Mouse (Mus musculus) erythroblast, embryonic 14.5 days (primary cell): ENCODE data around the gene Olfr1388. TPM values are rescaled to one million over a fixed set of nuclear protein-coding genes. Genes with fewer than 3 reads are reported as not detected.
"Not testable (repeated sequence)": the region's sequence is repeated elsewhere in the genome, so short reads cannot be mapped to it uniquely, and the experiment has no call there.

Source experiments
- H3K27me3 ChIP-seq: 2 replicates; pipeline ENCODE4 v1.6.1; 2012; ENCODE audit warnings: inconsistent platforms; ENCODE audit not compliant: control insufficient read depth
- H3K36me3 ChIP-seq: 2 replicates; pipeline ENCODE4 v1.6.1; 2012; ENCODE audit warnings: mild to moderate bottlenecking, inconsistent platforms; ENCODE audit not compliant: control insufficient read depth
- H3K4me1 ChIP-seq: 2 replicates; pipeline ENCODE4 v1.6.1; 2012; ENCODE audit warnings: inconsistent platforms; ENCODE audit not compliant: control insufficient read depth
- H3K4me3 ChIP-seq: replicated peaks from 2 replicates; pipeline ENCODE3; 2012; ENCODE audit warnings: moderate library complexity, mild to moderate bottlenecking, inconsistent platforms
- H3K9me3 ChIP-seq: 2 replicates; pipeline ENCODE4 v1.6.1; 2012; ENCODE audit warnings: low read length, inconsistent platforms, mixed read lengths; ENCODE audit not compliant: control insufficient read depth
- GATA1 ChIP-seq: IDR thresholded peaks from 2 replicates; pipeline ENCODE4 v1.6.1; 2012; ENCODE audit warnings: low read length, inconsistent platforms, mixed read lengths
- TAL1 ChIP-seq: IDR thresholded peaks from 3 replicates; pipeline ENCODE4 v1.6.1; 2012; ENCODE audit warnings: low read length, inconsistent platforms, mixed read lengths
- polyA plus RNA-seq: library from polyadenylated mRNA; stranded (reverse); fragments of >175 nt; gene quantifications from 2 replicates; pipeline ENCODE4 v1.2.3, GENCODE M21; 2012

The Olfr1388 gene
- not detected in 2 replicates for polyA plus RNA-seq

DNA sequence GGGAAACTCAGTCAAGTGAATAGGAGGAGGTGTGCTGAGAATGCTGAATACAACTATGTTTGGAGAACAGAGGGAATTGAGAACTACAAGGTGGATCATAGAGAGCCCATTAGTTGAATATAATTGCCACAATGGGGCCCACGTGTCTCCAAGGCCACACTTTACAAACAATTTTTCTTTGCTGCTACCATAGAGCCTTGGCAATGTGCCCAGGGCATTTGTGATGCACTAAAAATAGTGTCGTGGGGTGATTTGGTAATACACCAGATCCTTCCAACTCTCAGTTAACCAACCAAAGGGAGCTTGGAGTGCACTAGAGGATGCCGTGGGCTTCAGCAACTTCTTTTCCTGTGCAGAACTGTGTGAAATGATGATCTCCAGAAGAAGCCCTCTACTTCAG is at the start of gene Olfr1388:
TSS of gene Olfr1388 (plus strand) at position 214 of the 400 bp plus-strand sequence.
- Histone ChIP-seq H3K36me3 (no peaks in the 10 kb centered on the region), H3K27me3 (no peaks in the 10 kb centered on the region), H3K4me3 (no peak within 1 kb of the TSS), H3K4me1 (no peaks in the 10 kb centered on the region), H3K9me3 (no peaks in the 10 kb centered on the region)
- TF ChIP-seq TAL1 (no peak), GATA1 (no peak)

DNA sequence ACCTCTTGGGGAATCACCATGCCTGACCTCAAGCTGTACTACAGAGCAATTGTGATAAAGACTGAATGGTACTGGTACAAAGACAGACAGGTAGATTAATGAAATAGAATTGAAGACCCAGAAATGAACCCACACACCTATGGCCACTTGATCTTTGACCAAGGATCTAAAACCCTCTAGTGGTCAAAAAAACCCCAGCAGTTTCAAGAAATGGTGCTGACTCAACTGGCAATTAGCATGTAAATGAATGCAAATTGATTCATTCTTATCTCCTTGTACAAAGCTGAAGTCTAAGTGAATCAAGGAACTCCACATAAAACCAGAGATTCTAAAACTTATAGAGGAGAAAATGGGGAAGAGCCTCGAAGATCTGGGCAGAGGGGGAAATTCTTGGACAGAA is 43.7 kb upstream of the Olfr1388 start:
- H3K4me3 ChIP-seq, H3K27me3 ChIP-seq, H3K36me3 ChIP-seq, H3K9me3 ChIP-seq, H3K4me1 ChIP-seq: not testable (repeated sequence)

DNA sequence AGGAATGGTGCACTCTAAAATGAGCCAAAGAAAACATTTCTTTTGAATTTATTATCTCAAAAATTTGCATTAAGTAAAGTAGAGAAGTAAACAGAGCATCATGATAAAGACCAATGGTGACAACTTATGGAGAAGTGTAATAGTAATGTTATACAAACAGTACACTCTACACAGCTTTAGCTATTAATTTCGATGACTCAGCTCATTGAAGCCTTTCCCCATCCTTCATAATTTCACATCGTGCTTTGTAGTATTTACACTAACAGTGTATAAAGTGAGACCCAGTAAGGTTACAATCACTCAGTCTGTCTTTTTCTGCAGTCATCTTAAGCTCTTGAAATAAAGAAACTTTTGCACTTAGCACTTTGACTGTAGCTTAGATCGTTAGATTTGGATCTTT is 29.6 kb upstream of the Olfr1388 start:
- no peaks in the 10 kb centered on the region for H3K36me3 ChIP-seq
- TF ChIP-seq GATA1 = no peak
- TF ChIP-seq TAL1 = no peak
- H3K4me1 ChIP-seq = no peaks in the 10 kb centered on the region
- H3K9me3 ChIP-seq = no peaks in the 10 kb centered on the region
- no peak overlapping the region for H3K4me3 ChIP-seq
- no peaks in the 10 kb centered on the region for H3K27me3 ChIP-seq

DNA sequence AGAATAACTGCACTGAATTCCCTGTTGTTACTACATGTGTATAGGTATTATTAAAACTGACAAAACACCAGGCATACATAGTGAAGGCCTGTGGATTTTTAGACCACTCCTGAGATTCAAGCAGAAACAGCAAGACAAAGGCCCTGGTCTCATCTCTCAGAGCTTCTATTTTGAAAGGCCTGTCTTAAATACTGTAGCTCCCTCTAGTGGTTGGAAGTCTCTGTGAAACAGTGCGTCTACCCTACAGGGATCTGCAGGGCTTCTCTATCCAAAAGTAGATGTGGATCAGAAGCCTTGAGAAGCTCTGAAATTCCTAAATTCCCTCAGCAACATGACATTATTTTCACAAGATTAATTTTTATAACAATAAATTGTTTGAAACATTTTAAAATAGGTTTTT is 25.9 kb upstream of the Olfr1388 start:
- no peaks in the 10 kb centered on the region for H3K36me3 ChIP-seq
- H3K9me3 ChIP-seq = no peaks in the 10 kb centered on the region
- no peaks in the 10 kb centered on the region for H3K4me1 ChIP-seq
- no peaks in the 10 kb centered on the region for H3K27me3 ChIP-seq
- TF ChIP-seq TAL1 = no peak
- TF ChIP-seq GATA1 = no peak
- H3K4me3 ChIP-seq = no peak overlapping the region

DNA sequence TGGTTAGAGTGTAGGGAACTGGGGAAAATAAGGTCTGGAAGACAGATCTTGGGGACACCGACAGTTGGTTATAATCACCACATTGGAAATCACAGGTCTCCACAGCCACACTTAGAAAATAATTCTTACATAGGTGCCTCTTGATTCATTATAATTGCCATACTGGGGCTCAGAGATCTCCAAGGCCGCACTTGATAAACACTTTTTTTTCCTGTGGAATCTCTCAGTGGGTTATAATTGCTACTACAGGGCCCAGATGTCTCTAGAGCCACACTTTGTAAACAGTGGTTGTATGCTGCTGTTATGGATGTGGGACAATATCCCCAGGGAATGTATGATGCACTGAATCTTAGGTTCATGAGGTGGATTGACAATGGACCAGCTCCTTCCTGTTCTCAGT is 13.7 kb upstream of the Olfr1388 start, which contains the start of gene Olfr1389:
TSS of gene Olfr1389 (plus strand) at position 301 of the 400 bp plus-strand sequence.
- H3K4me3 ChIP-seq = no peak within 1 kb of the TSS
- TF ChIP-seq TAL1 = no peak
- TF ChIP-seq GATA1 = no peak
- no peaks in the 10 kb centered on the region for H3K27me3 ChIP-seq
- no peaks in the 10 kb centered on the region for H3K9me3 ChIP-seq
- H3K36me3 ChIP-seq = no peaks in the 10 kb centered on the region
- H3K4me1 ChIP-seq = no peaks in the 10 kb centered on the region

DNA sequence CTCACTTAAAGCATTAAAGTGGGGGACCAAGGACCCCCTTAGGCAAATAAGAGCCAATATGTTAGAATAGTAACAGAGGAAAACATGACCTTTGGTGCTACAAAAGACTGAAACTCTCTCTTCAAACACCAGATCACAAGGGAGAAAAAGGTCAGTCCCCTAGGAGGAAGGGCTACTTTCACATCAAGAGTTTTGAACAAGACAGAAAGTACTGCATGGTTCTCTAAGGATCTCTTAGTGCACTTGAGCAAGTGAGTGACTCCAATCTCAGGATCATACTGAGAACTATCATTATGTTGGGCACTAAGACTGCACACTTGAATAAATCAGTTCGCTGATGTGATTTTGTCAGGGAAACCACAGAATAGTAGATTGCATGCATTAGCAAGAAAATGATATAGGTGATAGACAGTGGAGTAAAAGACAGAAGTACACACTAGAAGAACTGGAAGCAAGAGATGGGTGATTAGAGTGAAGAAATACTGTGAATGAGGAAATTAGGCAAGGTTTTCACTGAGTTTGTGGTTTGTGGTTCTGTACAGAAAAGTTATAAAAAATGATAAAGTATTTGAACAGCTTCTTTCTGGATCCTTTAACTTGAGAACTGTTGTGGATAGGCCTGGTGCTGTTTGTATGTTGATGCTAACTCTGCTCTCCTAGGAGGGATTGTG is 11.0 kb upstream of the Olfr1388 start:
- no peaks in the 10 kb centered on the region for H3K4me1 ChIP-seq
- H3K27me3 ChIP-seq = no peaks in the 10 kb centered on the region
- H3K4me3 ChIP-seq = no peak overlapping the region
- TF ChIP-seq GATA1 (no peak), TAL1 (no peak)
- no peaks in the 10 kb centered on the region for H3K9me3 ChIP-seq
- H3K36me3 ChIP-seq = no peaks in the 10 kb centered on the region

DNA sequence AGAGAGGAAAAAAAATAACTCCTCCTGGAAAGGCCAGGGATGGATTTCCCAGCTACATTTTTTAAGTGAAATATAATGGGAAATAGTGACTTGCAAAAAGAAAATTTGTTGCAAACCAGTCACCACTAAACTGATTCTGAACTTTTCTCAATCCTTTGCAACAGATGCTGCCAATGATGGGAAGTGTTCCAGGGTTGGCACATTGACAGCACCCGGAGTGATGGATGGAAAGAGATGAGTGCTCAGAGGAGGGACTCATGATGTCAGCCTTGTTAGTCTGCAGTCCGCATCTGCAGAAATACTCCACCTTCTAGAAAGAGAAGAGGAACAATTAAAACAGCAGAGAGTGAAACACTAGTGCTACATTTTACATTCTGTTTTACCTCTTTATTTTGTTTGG is 6.8 kb upstream of the Olfr1388 start:
- Histone ChIP-seq H3K9me3 (no peaks in the 10 kb centered on the region; the same call in 1 of the 2 replicates), H3K4me3 (no peak overlapping the region), H3K27me3 (no peaks in the 10 kb centered on the region), H3K36me3 (no peaks in the 10 kb centered on the region), H3K4me1 (no peaks in the 10 kb centered on the region)
- TF ChIP-seq GATA1 (no peak), TAL1 (no peak; the same call in 2 of the 3 replicates)

DNA sequence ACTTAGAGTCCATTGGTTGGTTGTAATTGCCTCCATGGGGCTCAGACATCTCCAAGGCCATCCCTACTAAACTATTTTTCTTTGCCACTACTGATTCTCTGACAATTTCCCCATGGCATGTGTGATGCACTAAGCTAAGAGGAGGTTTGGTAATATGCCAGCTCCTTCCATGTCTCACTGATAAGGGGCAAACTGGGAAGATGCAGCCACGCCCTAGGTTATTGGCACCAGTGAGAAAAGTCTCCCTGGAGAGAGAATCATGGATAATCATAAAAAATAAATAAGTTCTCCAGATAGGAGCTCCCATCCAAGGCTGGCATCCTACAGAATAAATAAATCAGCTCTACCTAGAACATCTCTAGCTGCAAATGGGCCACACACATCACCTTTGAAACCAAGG is 18.6 kb downstream of the Olfr1388 start, which contains the start of gene Olfr1387:
TSS of gene Olfr1387 (plus strand) at position 301 of the 400 bp plus-strand sequence.
- peaks cover 2% of the 10 kb centered on the region; the same call in 1 of the 2 replicates for H3K9me3 ChIP-seq
- no peaks in the 10 kb centered on the region for H3K27me3 ChIP-seq
- no peak within 1 kb of the TSS for H3K4me3 ChIP-seq
- H3K36me3 ChIP-seq = no peaks in the 10 kb centered on the region
- H3K4me1 ChIP-seq = no peaks in the 10 kb centered on the region
- TF ChIP-seq GATA1 (no peak), TAL1 (no peak)

DNA sequence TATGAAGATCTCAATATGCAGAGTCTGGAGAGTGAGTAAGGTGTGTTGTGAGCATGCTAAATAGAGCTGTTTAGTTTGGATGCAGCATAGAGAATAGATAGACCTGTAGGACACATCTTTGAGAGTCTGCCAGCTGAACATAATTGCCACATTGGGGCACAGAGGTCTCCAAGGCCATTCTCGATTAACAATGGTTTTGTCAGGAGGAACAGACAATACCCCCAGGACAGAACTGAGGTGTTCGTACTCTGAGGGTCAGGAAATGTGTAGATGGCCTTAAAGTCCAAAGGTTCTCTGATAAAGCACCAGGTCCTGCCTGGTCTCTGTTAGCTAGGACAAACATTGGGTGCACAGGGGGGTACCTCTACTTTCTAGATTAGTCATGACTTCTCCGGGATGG is 28.3 kb downstream of the Olfr1388 start, which contains the start of gene Olfr1386:
TSS of gene Olfr1386 (plus strand) at position 301 of the 400 bp plus-strand sequence.
- H3K36me3 ChIP-seq, H3K4me1 ChIP-seq, H3K27me3 ChIP-seq, H3K4me3 ChIP-seq, H3K9me3 ChIP-seq: not testable (repeated sequence)

DNA sequence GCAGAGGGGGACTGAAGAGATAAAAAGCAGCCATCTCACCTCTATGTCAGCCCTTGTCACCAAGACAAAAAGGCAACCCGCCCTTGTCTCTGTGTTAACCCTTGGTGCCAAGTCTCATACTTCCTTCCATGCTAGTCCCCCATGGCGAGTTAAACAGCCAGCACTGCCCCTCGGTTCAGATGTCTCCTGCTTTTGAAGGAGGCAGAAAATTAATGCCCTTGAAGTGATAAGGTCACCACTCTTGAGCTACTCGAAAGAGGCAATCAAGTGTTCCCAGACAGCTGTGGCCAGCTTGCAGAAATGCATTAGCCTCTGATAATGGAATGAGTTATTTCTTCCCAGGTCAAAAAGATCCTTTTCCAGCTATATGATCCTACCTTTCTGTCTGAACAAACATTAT is 49.5 kb downstream of the Olfr1388 start:
- H3K36me3 ChIP-seq = no peaks in the 10 kb centered on the region
- no peaks in the 10 kb centered on the region for H3K4me1 ChIP-seq
- no peaks in the 10 kb centered on the region for H3K9me3 ChIP-seq
- TF ChIP-seq GATA1 = no peak
- TF ChIP-seq TAL1 = no peak
- H3K4me3 ChIP-seq = no peak overlapping the region
- no peaks in the 10 kb centered on the region for H3K27me3 ChIP-seq

DNA sequence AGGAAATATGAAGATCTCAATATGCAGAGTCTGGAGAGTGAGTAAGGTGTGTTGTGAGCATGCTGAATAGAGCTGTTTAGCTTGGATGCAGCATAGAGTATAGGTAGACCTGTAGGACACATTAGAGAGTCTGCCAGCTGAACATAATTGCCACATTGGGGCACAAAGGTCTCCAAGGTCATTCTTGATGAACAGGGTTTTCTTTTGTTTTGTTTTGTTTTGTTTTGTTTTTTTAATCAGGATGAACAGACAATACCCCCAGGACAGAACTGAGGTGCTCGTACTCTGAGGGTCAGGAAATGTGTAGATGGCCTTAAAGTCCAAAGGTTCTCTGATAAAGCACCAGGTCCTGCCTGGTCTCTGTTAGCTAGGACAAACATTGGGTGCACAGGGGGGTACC is 52.3 kb downstream of the Olfr1388 start, which contains the start of gene Olfr1385:
TSS of gene Olfr1385 (plus strand) at position 301 of the 400 bp plus-strand sequence.
- not testable (repeated sequence) for H3K27me3 ChIP-seq, H3K4me3 ChIP-seq, H3K4me1 ChIP-seq, H3K36me3 ChIP-seq, H3K9me3 ChIP-seq
